Mouse (Mus musculus) spleen, adult 18-20 months (tissue): Measurements from ENCODE around the gene Six2.

Experiments
- DNase-seq, 2 experiments: peaks; one replicate each; pipeline ENCODE4 v3.0.0; 2022; ENCODE audit warnings: mixed read lengths in 2 of 2

Six2 gene

GRCm38 (mm10) chr17:85645718-85646665 lies 42.1 kb downstream of the Six2 start:
- DNase-seq = peak in 1 of 2 experiments; percentile 25

DNA sequence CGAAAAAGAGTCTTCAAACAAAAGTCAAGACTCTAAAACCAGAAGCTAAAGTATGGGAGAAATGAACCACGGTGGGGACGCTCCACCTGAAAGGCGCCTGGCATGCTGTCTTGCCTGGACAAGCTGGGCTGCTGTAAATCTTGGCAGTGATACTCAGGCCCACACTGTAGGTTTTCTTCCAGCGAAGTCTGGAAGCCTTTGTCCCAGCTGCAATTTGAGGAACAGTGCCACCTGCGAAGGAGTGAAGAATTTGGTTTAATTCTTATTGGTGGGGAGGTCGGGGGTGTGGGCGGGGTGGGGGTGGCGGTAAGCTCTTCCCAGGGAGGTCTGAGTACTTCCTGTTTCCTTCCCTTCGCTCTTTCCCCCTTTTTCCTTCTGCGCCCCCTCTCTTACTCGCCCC lies 42.8 kb downstream of the Six2 start:
- no peak for DNase-seq

DNA sequence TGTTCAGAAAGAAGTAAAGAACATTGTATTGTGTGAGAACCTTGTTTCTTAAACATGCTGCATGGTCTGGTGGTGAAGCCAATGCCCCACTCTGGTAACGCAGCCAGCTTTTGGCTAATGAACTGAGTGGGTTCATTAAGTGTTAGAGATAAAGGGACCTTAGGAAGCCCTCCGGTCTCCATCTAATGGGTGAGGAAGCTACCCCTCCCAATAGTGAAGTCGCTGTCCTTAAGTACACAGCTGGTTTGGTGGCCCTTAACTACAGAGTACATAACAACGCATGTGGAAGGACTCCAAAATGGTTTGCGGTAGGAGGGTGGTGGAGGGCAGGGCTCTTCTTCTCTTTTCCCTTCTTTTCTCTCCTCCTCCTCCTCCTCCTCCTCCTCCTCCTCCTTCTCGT lies 50.2 kb downstream of the Six2 start:
- DNase-seq = no peak
